Mouse (Mus musculus): Measurements from ENCODE around the gene Gm20518. TPM values are rescaled to one million over a fixed set of nuclear protein-coding genes. Genes with fewer than 3 reads are reported as not detected.

Gm20518 gene
- polyA plus RNA-seq, 1 experiment from 2014 or later, result 0.29 TPM

DNA sequence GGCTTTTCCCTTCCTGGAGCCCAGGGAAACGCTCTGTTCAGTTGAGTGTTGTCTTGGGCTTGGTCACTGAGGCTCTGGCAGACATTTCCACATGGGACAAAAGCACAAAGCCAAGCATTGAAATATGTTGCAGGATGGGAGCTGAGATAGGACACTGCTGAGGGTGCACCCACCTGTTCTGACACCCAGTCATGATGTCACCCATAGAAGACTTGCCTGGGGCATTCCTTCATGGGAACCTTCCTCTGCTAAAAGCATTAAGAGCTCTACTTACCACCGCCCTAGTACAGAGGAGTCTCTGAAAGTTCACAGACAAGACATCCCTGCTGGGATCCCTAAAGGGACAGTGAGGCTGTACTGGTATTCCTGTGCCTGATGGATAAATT, 1.1 kb downstream of the Gm20518 start:
- WGBS, result 65% methylated on average over 2 of the region's 2 CpGs
- no peak for DNase-seq (ENCODE audit: extremely low spot score, low spot score)
- Histone ChIP-seq H3K27me3 (ENCODE audit: poor library complexity, severe bottlenecking) (no peaks in the 10 kb centered on the region), H3K36me3 (replicated peaks) (peaks cover 24% of the 10 kb centered on the region), H3K4me3 (peak overlapping the region; percentile 98), H3K4me1 (peaks cover 27% of the 10 kb centered on the region), H3K9me3 (no peaks in the 10 kb centered on the region), H3K27ac (peak overlapping the region; percentile 99)

DNA sequence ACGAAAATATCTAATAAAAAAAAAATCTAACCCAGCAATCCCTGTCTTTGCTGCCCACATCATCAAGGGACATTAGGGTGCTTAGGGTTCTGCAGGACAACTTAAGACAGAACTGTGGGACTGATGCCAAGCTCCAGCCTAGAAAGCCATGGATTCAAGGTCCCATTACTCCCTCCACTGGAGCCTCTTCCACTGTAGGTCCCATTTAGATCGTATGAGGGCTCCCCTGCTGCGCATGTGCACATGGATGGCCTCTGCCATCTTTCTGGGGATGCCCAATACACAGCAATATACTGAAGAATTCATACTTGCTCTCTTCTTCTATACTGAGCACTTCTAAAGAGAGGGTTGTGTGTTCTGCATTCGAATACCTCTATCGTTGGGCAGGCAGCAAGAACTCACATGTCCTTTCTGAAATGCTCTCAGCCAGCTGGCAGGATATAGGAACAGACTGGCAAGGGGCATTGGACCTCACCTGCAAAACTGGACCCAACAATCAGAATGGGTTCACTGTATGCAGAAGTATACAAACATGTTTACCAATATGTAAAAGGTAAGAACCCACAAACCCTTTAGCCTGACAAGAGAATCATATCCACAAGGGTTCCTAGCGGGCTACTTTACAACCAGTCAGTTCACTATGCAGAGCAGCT, 1.7 kb downstream of the Gm20518 start:
- H3K27ac ChIP-seq, result peak overlapping the region; percentile 99; the same call in 1 of the 2 replicates
- no peak for DNase-seq (ENCODE audit: extremely low spot score, low spot score)
- peaks cover 29% of the 10 kb centered on the region for H3K36me3 ChIP-seq (replicated peaks)
- WGBS, result 92% methylated on average over 6 of the region's 6 CpGs
- H3K4me1 ChIP-seq, result peaks cover 27% of the 10 kb centered on the region
- H3K9me3 ChIP-seq, result no peaks in the 10 kb centered on the region
- H3K27me3 ChIP-seq (ENCODE audit: poor library complexity, severe bottlenecking), result no peaks in the 10 kb centered on the region
- H3K4me3 ChIP-seq, result peak overlapping the region; percentile 98

DNA sequence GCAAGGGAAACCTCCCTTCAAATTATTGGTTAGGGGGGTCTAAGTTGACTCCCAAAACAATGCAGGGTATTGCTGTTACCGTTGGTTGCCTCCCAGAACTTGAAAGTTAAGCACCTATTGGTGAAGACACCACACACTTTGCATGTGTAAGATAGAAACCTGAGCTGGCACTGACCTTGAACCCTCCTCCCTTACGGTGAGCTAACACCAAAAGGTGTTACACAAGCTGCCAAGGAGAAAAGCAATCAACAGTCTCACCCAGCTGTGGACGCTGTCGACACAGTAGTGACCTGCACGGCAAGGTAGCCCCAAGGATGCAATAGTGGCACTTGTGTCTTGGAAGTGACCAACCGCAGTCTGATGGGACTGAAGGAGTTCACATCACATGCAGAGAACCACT, 7.4 kb downstream of the Gm20518 start:
- H3K27me3 ChIP-seq (ENCODE audit: poor library complexity, severe bottlenecking), result no peaks in the 10 kb centered on the region
- no peaks in the 10 kb centered on the region for H3K4me1 ChIP-seq
- no peak overlapping the region for H3K27ac ChIP-seq
- H3K4me3 ChIP-seq, result no peak overlapping the region
- WGBS, result 91% methylated on average over 6 of the region's 6 CpGs
- H3K36me3 ChIP-seq (replicated peaks), result peaks cover 68% of the 10 kb centered on the region
- no peak for DNase-seq (ENCODE audit: extremely low spot score, low spot score)
- no peaks in the 10 kb centered on the region; the same call in 1 of the 2 replicates for H3K9me3 ChIP-seq

DNA sequence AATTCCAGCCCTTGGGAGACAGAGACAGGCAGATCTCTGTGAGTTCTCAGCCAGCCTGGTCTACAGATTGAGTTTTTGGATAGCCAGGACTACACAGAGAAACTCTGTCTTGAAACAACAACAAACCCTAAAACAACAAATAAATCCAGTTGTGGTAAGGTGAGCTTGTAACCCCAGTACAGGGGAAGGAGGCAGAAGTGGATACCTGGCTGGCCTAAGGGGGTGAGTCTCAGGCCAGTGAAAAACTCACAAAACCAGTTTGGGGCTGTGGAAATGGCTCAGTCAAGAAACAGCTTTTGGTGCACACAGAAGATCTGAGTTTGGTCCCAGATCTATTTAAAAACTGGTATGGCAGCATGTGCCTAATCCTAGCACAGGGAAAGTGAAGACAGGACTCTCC, 9.3 kb downstream of the Gm20518 start:
- peaks cover 87% of the 10 kb centered on the region for H3K36me3 ChIP-seq (replicated peaks)
- no peaks in the 10 kb centered on the region for H3K4me1 ChIP-seq
- no peak for DNase-seq (ENCODE audit: extremely low spot score, low spot score)
- no peaks in the 10 kb centered on the region; the same call in 1 of the 2 replicates for H3K9me3 ChIP-seq
- no peaks in the 10 kb centered on the region for H3K27me3 ChIP-seq (ENCODE audit: poor library complexity, severe bottlenecking)
- H3K27ac ChIP-seq, result no peak overlapping the region
- no peak overlapping the region for H3K4me3 ChIP-seq

DNA sequence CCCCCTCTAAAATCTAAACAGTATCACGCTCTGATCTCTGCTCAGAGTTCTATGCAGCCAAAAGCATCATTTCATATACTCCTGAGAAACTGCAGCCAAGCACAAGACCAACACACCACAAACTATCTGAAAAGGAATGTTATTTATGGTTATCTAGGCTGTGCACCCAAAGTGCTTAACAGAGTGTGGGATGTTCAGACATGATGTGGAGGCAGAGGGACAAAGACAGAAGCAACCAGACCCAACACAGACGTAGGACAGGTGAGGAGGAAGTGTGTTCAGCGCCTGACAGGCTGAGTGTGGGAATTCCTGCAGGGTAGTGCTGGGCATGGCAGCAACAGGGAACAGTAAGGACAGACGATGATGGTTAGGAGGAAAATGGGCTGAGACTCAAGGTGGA, 11.9 kb downstream of the Gm20518 start:
- Histone ChIP-seq H3K4me1 (no peaks in the 10 kb centered on the region), H3K27me3 (ENCODE audit: poor library complexity, severe bottlenecking) (no peaks in the 10 kb centered on the region), H3K27ac (no peak overlapping the region), H3K36me3 (replicated peaks) (peaks cover 74% of the 10 kb centered on the region), H3K4me3 (no peak overlapping the region), H3K9me3 (no peaks in the 10 kb centered on the region; the same call in 1 of the 2 replicates)
- DNase-seq (ENCODE audit: extremely low spot score, low spot score), result no peak
- 95% methylated on average over 4 of the region's 4 CpGs for WGBS

DNA sequence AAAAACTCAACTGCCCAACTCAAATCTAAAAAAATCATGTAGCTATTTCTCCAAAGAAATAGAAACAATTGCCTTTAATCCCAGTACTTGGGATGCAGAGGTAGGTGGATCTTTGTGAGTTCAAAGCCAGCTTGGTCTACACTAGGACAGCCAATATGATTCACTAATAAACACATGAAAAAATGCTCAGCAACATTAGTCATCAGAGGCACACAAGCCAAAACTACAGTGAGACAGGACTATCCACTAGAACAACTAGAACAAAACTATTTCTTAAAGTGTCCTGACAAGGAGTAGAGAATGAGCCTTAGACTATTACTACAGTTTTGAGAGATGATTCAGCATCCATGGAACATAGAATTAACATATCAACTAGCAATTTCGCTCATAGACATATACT, 15.4 kb downstream of the Gm20518 start:
- no peaks in the 10 kb centered on the region for H3K27me3 ChIP-seq (ENCODE audit: poor library complexity, severe bottlenecking)
- H3K4me3 ChIP-seq, result no peak overlapping the region
- WGBS, result 98% methylated on average over 1 of the region's 1 CpGs
- H3K36me3 ChIP-seq (replicated peaks), result peaks cover 71% of the 10 kb centered on the region
- no peaks in the 10 kb centered on the region; the same call in 1 of the 2 replicates for H3K9me3 ChIP-seq
- H3K27ac ChIP-seq, result no peak overlapping the region
- no peaks in the 10 kb centered on the region for H3K4me1 ChIP-seq
- no peak for DNase-seq (ENCODE audit: extremely low spot score, low spot score)

DNA sequence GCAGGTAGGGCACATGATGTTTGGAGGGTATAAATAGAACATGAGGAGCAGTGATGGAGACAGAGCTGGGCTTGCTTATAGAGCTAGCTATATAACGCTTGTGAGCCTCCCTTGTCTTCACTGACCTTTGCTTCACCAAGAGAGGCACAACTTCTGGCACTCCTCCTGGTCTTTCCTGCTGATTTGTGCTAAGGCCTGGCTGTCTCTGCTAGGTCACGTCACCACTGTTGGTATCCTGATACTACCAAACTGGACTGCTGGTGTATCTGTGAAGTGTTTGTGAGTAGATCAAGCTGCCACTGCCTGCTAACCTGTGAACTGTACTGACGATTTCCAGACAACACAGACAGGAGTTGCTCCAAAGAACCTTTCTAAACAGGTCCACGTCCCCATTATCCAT, 16.3 kb downstream of the Gm20518 start:
- peaks cover 77% of the 10 kb centered on the region for H3K36me3 ChIP-seq (replicated peaks)

GRCm38 (mm10) chr16:17872995-17873394, 18.5 kb downstream of the Gm20518 start:
- no peak overlapping the region for H3K27ac ChIP-seq
- H3K4me3 ChIP-seq, result no peak overlapping the region
- H3K36me3 ChIP-seq (replicated peaks), result peaks cover 76% of the 10 kb centered on the region
- H3K4me1 ChIP-seq, result no peaks in the 10 kb centered on the region
- H3K27me3 ChIP-seq (ENCODE audit: poor library complexity, severe bottlenecking), result no peaks in the 10 kb centered on the region
- WGBS, result 75% methylated on average over 4 of the region's 4 CpGs
- no peaks in the 10 kb centered on the region for H3K9me3 ChIP-seq
- no peak for DNase-seq (ENCODE audit: extremely low spot score, low spot score)

More for the DNA sequence above, 16.3 kb downstream of the Gm20518 start:
- Histone ChIP-seq H3K9me3 (no peaks in the 10 kb centered on the region; the same call in 1 of the 2 replicates), H3K27ac (no peak overlapping the region), H3K4me3 (no peak overlapping the region), H3K27me3 (ENCODE audit: poor library complexity, severe bottlenecking) (no peaks in the 10 kb centered on the region), H3K4me1 (no peaks in the 10 kb centered on the region)
- WGBS, result 91% methylated on average over 4 of the region's 4 CpGs
- DNase-seq (ENCODE audit: extremely low spot score, low spot score), result no peak

- 93% methylated on average over 5 of the region's 5 CpGs for WGBS
- no peak overlapping the region for H3K4me3 ChIP-seq
- peaks cover 75% of the 10 kb centered on the region for H3K36me3 ChIP-seq (replicated peaks)
- H3K9me3 ChIP-seq, result no peaks in the 10 kb centered on the region
- no peak overlapping the region for H3K27ac ChIP-seq
- H3K4me1 ChIP-seq, result no peaks in the 10 kb centered on the region
- DNase-seq (ENCODE audit: extremely low spot score, low spot score), result no peak
- H3K27me3 ChIP-seq (ENCODE audit: poor library complexity, severe bottlenecking), result no peaks in the 10 kb centered on the region
Measured at GRCm38 (mm10) chr16:17871248-17871647, 20.2 kb downstream of the Gm20518 start.

DNA sequence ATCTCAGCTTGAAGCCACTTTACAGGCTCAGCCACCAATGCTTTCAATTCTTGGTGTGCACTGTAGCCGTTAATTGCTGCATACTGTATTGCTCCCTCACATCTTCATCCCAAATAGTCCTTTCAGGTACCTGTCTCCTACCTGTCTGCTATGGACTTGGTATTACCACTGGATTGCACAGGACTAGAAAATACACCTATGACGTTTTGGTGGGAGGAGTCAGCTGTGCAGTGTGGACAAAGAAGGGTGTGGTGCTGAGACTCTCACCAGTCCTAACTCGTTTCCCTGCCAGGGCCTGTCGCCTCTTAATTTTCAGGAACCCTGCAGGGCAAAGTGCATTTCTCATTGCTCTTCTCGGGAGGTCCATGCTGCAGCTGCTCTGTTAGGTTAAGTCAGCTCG, 25.7 kb downstream of the Gm20518 start:
- DNase-seq (ENCODE audit: extremely low spot score, low spot score), result no peak
- Histone ChIP-seq H3K27me3 (ENCODE audit: poor library complexity, severe bottlenecking) (no peaks in the 10 kb centered on the region), H3K27ac (no peak overlapping the region), H3K9me3 (no peaks in the 10 kb centered on the region), H3K4me1 (no peaks in the 10 kb centered on the region), H3K4me3 (no peak overlapping the region), H3K36me3 (replicated peaks) (peaks cover 84% of the 10 kb centered on the region)
- WGBS, result 84% methylated on average over 6 of the region's 6 CpGs

- WGBS, result 91% methylated on average over 2 of the region's 2 CpGs
Measured at GRCm38 (mm10) chr16:17865293-17865692, 26.2 kb downstream of the Gm20518 start.

GRCm38 (mm10) chr16:17858592-17858991, 32.9 kb downstream of the Gm20518 start:
- DNase-seq (ENCODE audit: extremely low spot score, low spot score), result no peak
- Histone ChIP-seq H3K4me3 (no peak overlapping the region), H3K27ac (no peak overlapping the region), H3K4me1 (0 out of 2 replicates have a peak, but pooled peaks cover 5% of the 10 kb centered on the region), H3K27me3 (ENCODE audit: poor library complexity, severe bottlenecking) (no peaks in the 10 kb centered on the region), H3K36me3 (replicated peaks) (peaks cover 90% of the 10 kb centered on the region), H3K9me3 (no peaks in the 10 kb centered on the region)

More at GRCm38 (mm10) chr16:17865293-17865692, 26.2 kb downstream of the Gm20518 start:
- Histone ChIP-seq H3K9me3 (no peaks in the 10 kb centered on the region), H3K36me3 (replicated peaks) (peaks cover 84% of the 10 kb centered on the region), H3K27me3 (ENCODE audit: poor library complexity, severe bottlenecking) (no peaks in the 10 kb centered on the region), H3K4me1 (no peaks in the 10 kb centered on the region), H3K4me3 (no peak overlapping the region), H3K27ac (no peak overlapping the region)
- no peak for DNase-seq (ENCODE audit: extremely low spot score, low spot score)

GRCm38 (mm10) chr16:17857157-17857556, 34.3 kb downstream of the Gm20518 start:
- WGBS, result 93% methylated on average over 7 of the region's 7 CpGs
- no peak for DNase-seq (ENCODE audit: extremely low spot score, low spot score)
- Histone ChIP-seq H3K27ac (no peak overlapping the region), H3K9me3 (no peaks in the 10 kb centered on the region), H3K27me3 (ENCODE audit: poor library complexity, severe bottlenecking) (no peaks in the 10 kb centered on the region), H3K4me1 (0 out of 2 replicates have a peak, but pooled peaks cover 5% of the 10 kb centered on the region), H3K36me3 (replicated peaks) (peaks cover 95% of the 10 kb centered on the region), H3K4me3 (no peak overlapping the region)
